Mouse (Mus musculus) heart, postnatal 36 days (tissue): ENCODE data around the gene Cd300c. TPM values are rescaled to one million over a fixed set of nuclear protein-coding genes. Genes with fewer than 3 reads are reported as not detected.
"Not testable (repeated sequence)": the region's sequence is repeated elsewhere in the genome, so short reads cannot be mapped to it uniquely, and the experiment has no call there.

Experiments used
- DNase-seq, 2 experiments: peaks; one replicate each; pipeline ENCODE4 v3.0.0; 2021 to 2022
- intact Hi-C: fragments of 180-260 bp; cut with DNase I; formaldehyde crosslinking; loops from one replicate; pipeline ENCODE4 v1.15.1; 2025
- total RNA-seq, 2 experiments: library from RNA; stranded (reverse); gene quantifications; 2 replicates each; pipeline ENCODE4 v1.2.3; 2021

The Cd300c gene
- not detected for total RNA-seq

GRCm38 (mm10) chr11:114968752-114969207, at the start of gene Cd300c:
Cd300c (minus strand) TSS chr11:114969157.
- DNase-seq, result no peak
- intact Hi-C loops, result no loop called here

- intact Hi-C loops, DNase-seq: not testable (repeated sequence)
Measured at GRCm38 (mm10) chr11:115016093-115016492, 47.1 kb upstream of the Cd300c start, which contains the start of gene Cd300ld2. Cd300ld2 (minus strand) TSS chr11:115016193.

GRCm38 (mm10) chr11:115004070-115004469, 35.1 kb upstream of the Cd300c start:
- no peak for DNase-seq
- intact Hi-C loops, result no loop called here

- intact Hi-C loops, result no loop called here
- peak in 1 of 2 experiments; percentile 13 for DNase-seq
Measured at GRCm38 (mm10) chr11:115001474-115002040, 32.6 kb upstream of the Cd300c start, which contains the start of gene Cd300c2. Cd300c2 (minus strand) TSS chr11:115001880.

- intact Hi-C loops, result no loop called here
- DNase-seq, result no peak
Measured at GRCm38 (mm10) chr11:114989793-114990192, 20.8 kb upstream of the Cd300c start, which contains the start of gene Cd300ld. Cd300ld (minus strand) TSS chr11:114989922.

GRCm38 (mm10) chr11:114981866-114982265, 12.9 kb upstream of the Cd300c start:
- intact Hi-C loops, result no loop called here
- no peak for DNase-seq

- intact Hi-C loops, result no loop called here
- DNase-seq, result no peak
Measured at GRCm38 (mm10) chr11:114972726-114973125, 3.8 kb upstream of the Cd300c start.

GRCm38 (mm10) chr11:114965182-114965828, 3.7 kb downstream of the Cd300c start:
- DNase-seq, result no peak
- intact Hi-C loops, result no loop called here

- intact Hi-C loops, result no loop called here
- DNase-seq, result no peak
Measured at GRCm38 (mm10) chr11:114960369-114960768, 8.6 kb downstream of the Cd300c start.

- no peak for DNase-seq
Measured at GRCm38 (mm10) chr11:114934144-114934543, 34.8 kb downstream of the Cd300c start, which contains the start of gene Cd300lb. Cd300lb (minus strand) TSS chr11:114934386.

GRCm38 (mm10) chr11:114933591-114933990, 35.4 kb downstream of the Cd300c start:
- intact Hi-C loops, result no loop called here
- no peak for DNase-seq

More at GRCm38 (mm10) chr11:114934144-114934543, 34.8 kb downstream of the Cd300c start, which contains the start of gene Cd300lb:
- intact Hi-C loops, result no loop called here

GRCm38 (mm10) chr11:114931041-114931440, 37.9 kb downstream of the Cd300c start:
- intact Hi-C loops, result no loop called here
- no peak for DNase-seq

- intact Hi-C loops, result no loop called here
- no peak for DNase-seq
Measured at GRCm38 (mm10) chr11:114929581-114929980, 39.4 kb downstream of the Cd300c start.

GRCm38 (mm10) chr11:114923961-114924360, 45.0 kb downstream of the Cd300c start:
- intact Hi-C loops, result no loop called here
- DNase-seq, result no peak

- DNase-seq, result no peak
- intact Hi-C loops, result no loop called here
Measured at GRCm38 (mm10) chr11:114922439-114922838, 46.5 kb downstream of the Cd300c start.

- intact Hi-C loops, result no loop called here
- DNase-seq, result no peak
Measured at GRCm38 (mm10) chr11:114917120-114917519, 51.8 kb downstream of the Cd300c start.

- intact Hi-C loops, result loop anchor here (5.0 kb wide), 1 partner anchor 243 kb away; no protein-coding TSS in a partner anchor
- DNase-seq, result no peak
Measured at GRCm38 (mm10) chr11:114914978-114915377, 54.0 kb downstream of the Cd300c start.

- intact Hi-C loops, result loop anchor here (2.0 to 5.0 kb wide), 3 partner anchors 32 to 241 kb away; no protein-coding TSS in a partner anchor
- peak; percentile 78 to 81 for DNase-seq
Measured at GRCm38 (mm10) chr11:114912847-114913246, 56.1 kb downstream of the Cd300c start.

- intact Hi-C loops, DNase-seq: not testable (repeated sequence)
Measured at GRCm38 (mm10) chr11:114909538-114909937, 59.4 kb downstream of the Cd300c start.

- intact Hi-C loops, result no loop called here
- DNase-seq, result no peak
Measured at GRCm38 (mm10) chr11:114908086-114908485, 60.9 kb downstream of the Cd300c start.

GRCm38 (mm10) chr11:114907567-114907966, 61.4 kb downstream of the Cd300c start:
- intact Hi-C loops, result loop anchor here (2.0 kb wide), 1 partner anchor 23 kb away; no protein-coding TSS in a partner anchor
- DNase-seq, result no peak
